Mouse (Mus musculus): ENCODE data around the gene Cacna1s. TPM values are rescaled to one million over a fixed set of nuclear protein-coding genes. Genes with fewer than 3 reads are reported as not detected.

Cacna1s gene
- total and polyA plus RNA-seq, 3 experiments: 0.17 to 1.2 (median 0.40) TPM

GRCm38 (mm10) chr1:136117069-136117468, 64.5 kb downstream of the Cacna1s start:
- DNase-seq: no peak

- no peak for DNase-seq
Observed at GRCm38 (mm10) chr1:136118875-136119274, 66.3 kb downstream of the Cacna1s start.

- no peak for DNase-seq
Observed at GRCm38 (mm10) chr1:136119571-136120262, 67.2 kb downstream of the Cacna1s start.

- DNase-seq: no peak
Observed at GRCm38 (mm10) chr1:136120263-136120603, 67.7 kb downstream of the Cacna1s start.

GRCm38 (mm10) chr1:136120785-136121184, 68.2 kb downstream of the Cacna1s start:
- no peak for DNase-seq

GRCm38 (mm10) chr1:136122030-136122429, 69.5 kb downstream of the Cacna1s start:
- no peak for DNase-seq

- DNase-seq: no peak
Observed at GRCm38 (mm10) chr1:136126159-136126765, 73.7 kb downstream of the Cacna1s start.

GRCm38 (mm10) chr1:136126895-136127294, 74.3 kb downstream of the Cacna1s start:
- peak; percentile 91 for DNase-seq

GRCm38 (mm10) chr1:136127856-136128255, 75.3 kb downstream of the Cacna1s start:
- DNase-seq: no peak

- no peak for DNase-seq
Observed at GRCm38 (mm10) chr1:136128416-136128815, 75.9 kb downstream of the Cacna1s start.

- DNase-seq: peak; percentile 70
Observed at GRCm38 (mm10) chr1:136128944-136129589, 76.5 kb downstream of the Cacna1s start.

- DNase-seq: no peak
Observed at GRCm38 (mm10) chr1:136130107-136130506, 77.6 kb downstream of the Cacna1s start.

GRCm38 (mm10) chr1:136130951-136131558, 78.5 kb downstream of the Cacna1s start, which contains the start of gene Kif21b:
TSS of gene Kif21b (plus strand) at chr1:136131389.
- peak; percentile 93 for DNase-seq

- no peak for DNase-seq
Observed at GRCm38 (mm10) chr1:136131603-136132291, 79.2 kb downstream of the Cacna1s start.

- DNase-seq: no peak
Observed at GRCm38 (mm10) chr1:136132386-136133201, 80.0 kb downstream of the Cacna1s start.

GRCm38 (mm10) chr1:136133570-136134240, 81.2 kb downstream of the Cacna1s start:
- no peak for DNase-seq

- DNase-seq: no peak
Observed at GRCm38 (mm10) chr1:136134547-136134946, 82.0 kb downstream of the Cacna1s start.

GRCm38 (mm10) chr1:136135046-136135445, 82.5 kb downstream of the Cacna1s start:
- DNase-seq: no peak

GRCm38 (mm10) chr1:136135777-136136444, 83.4 kb downstream of the Cacna1s start:
- no peak for DNase-seq

- DNase-seq: no peak
Observed at GRCm38 (mm10) chr1:136136547-136136946, 84.0 kb downstream of the Cacna1s start.

Data from adrenal gland, adult 2 months (tissue).